ENCODE assay signal across 8 mouse cellular contexts in genomic region chr10:91228924-91229517, GRCm38 (mm10). TPM values are rescaled to one million over a fixed set of nuclear protein-coding genes. Genes with fewer than 3 reads are reported as not detected.
A peak's percentile ranks its signal among the peaks of the same experiment; 100 is the strongest.
DNase-seq lines count a peak whose midpoint lies in the region; ATAC-seq and TF ChIP-seq lines count a peak whose summit lies in the region.

No protein-coding gene starts in this region.

- no peak for TF ChIP-seq CTCF in heart, postnatal 0 days (IDR thresholded peaks at IDR 0.05; ENCODE audit: low read depth)

- peak overlapping the region; percentile 77 for H3K27ac ChIP-seq in heart, postnatal 0 days (ENCODE audit: low read depth)
- H3K27ac ChIP-seq in embryonic facial prominence, embryonic 11.5 days (replicated peaks; ENCODE audit: low read depth, low read length): peak overlapping the region; percentile 77
- peak overlapping the region; percentile 60 for H3K27ac ChIP-seq in hindbrain, embryonic 10.5 days
- H3K27ac ChIP-seq in midbrain, embryonic 13.5 days: peak overlapping the region; percentile 80

- H3K4me2 ChIP-seq in heart, postnatal 0 days (ENCODE audit: low read depth, low read length): no peak overlapping the region
- H3K4me2 ChIP-seq in embryonic facial prominence, embryonic 11.5 days (ENCODE audit: low read depth, low read length): peak overlapping the region; percentile 5; the same call in 1 of the 2 replicates
- peak overlapping the region; percentile 37 for H3K4me2 ChIP-seq in midbrain, embryonic 13.5 days (replicated peaks)

- H3K36me3 ChIP-seq in heart, postnatal 0 days (replicated peaks; ENCODE audit: control insufficient read depth, insufficient read depth, low read length): no peaks in the 10 kb centered on the region
- no peaks in the 10 kb centered on the region for H3K36me3 ChIP-seq in embryonic facial prominence, embryonic 11.5 days (replicated peaks; ENCODE audit: control insufficient read depth, insufficient read depth, low read depth, low read length)
- no peaks in the 10 kb centered on the region for H3K36me3 ChIP-seq in hindbrain, embryonic 10.5 days
- no peaks in the 10 kb centered on the region for H3K36me3 ChIP-seq in midbrain, embryonic 13.5 days

- 0 out of 2 replicates have a peak, but pooled peaks cover 10% of the 10 kb centered on the region for H3K4me1 ChIP-seq in heart, postnatal 0 days (ENCODE audit: control insufficient read depth, insufficient read depth)
- no peaks in the 10 kb centered on the region for H3K4me1 ChIP-seq in embryonic facial prominence, embryonic 11.5 days (ENCODE audit: control insufficient read depth, insufficient read depth, low read length)
- H3K4me1 ChIP-seq in hindbrain, embryonic 10.5 days (replicated peaks): peaks cover 27% of the 10 kb centered on the region
- peaks cover 20% of the 10 kb centered on the region for H3K4me1 ChIP-seq in midbrain, embryonic 13.5 days (replicated peaks)

- H3K27me3 ChIP-seq in heart, postnatal 0 days (ENCODE audit: control insufficient read depth, insufficient read depth, low read length): no peaks in the 10 kb centered on the region
- no peaks in the 10 kb centered on the region for H3K27me3 ChIP-seq in embryonic facial prominence, embryonic 11.5 days (ENCODE audit: control insufficient read depth, insufficient read depth, low read length)
- H3K27me3 ChIP-seq in hindbrain, embryonic 10.5 days (ENCODE audit: insufficient read depth, poor library complexity, severe bottlenecking): no peaks in the 10 kb centered on the region
- H3K27me3 ChIP-seq in midbrain, embryonic 13.5 days: no peaks in the 10 kb centered on the region

- 61% methylated on average over 6 of the region's 6 CpGs for WGBS in heart, postnatal 0 days
- 53% methylated on average over 6 of the region's 6 CpGs for WGBS in embryonic facial prominence, embryonic 11.5 days
- WGBS in hindbrain, embryonic 10.5 days: 74% methylated on average over 6 of the region's 6 CpGs
- 65% methylated on average over 6 of the region's 6 CpGs for WGBS in midbrain, embryonic 13.5 days

- no peak overlapping the region for H3K4me3 ChIP-seq in heart, postnatal 0 days (ENCODE audit: low read depth, low read length)
- no peak overlapping the region for H3K4me3 ChIP-seq in embryonic facial prominence, embryonic 11.5 days (ENCODE audit: low read depth, low read length)
- H3K4me3 ChIP-seq in hindbrain, embryonic 10.5 days: 0 out of 2 replicates have a peak overlapping the region, but pooled peaks have one; percentile 24
- H3K4me3 ChIP-seq in midbrain, embryonic 13.5 days (replicated peaks): peak overlapping the region; percentile 17

- ATAC-seq in heart, postnatal 0 days (ENCODE audit: insufficient read depth, low read depth): peak; percentile 5; the same call in 1 of the 2 replicates
- 0 out of 2 replicates have a peak, but pooled peaks have one; percentile 8 for ATAC-seq in embryonic facial prominence, embryonic 11.5 days (replicated peaks; ENCODE audit: insufficient number of reproducible peaks, low FRiP score, low TSS enrichment, low read depth)
- ATAC-seq in midbrain, embryonic 13.5 days: peak; percentile 52

- TF ChIP-seq EP300 in heart, postnatal 0 days (IDR thresholded peaks at IDR 0.05; ENCODE audit: low read depth): no peak

- DNase-seq in heart, postnatal 0 days (ENCODE audit: low spot score): no peak
- no peak for DNase-seq in heart, adult 9 months (ENCODE audit: low spot score in 2 of 2)
- no peak for DNase-seq in embryonic facial prominence, embryonic 11.5 days (ENCODE audit: low spot score)
- DNase-seq in hindbrain, embryonic 10.5 days (ENCODE audit: low spot score): no peak
- no peak for DNase-seq in adrenal gland, adult 18-20 months (ENCODE audit: low spot score in 2 of 2)
- no peak for DNase-seq in frontal cortex, postnatal 25 days (ENCODE audit: low spot score in 2 of 2)
- DNase-seq in frontal cortex, postnatal 10 days (ENCODE audit: low spot score in 2 of 2): no peak

- H3K9ac ChIP-seq in heart, postnatal 0 days (replicated peaks; ENCODE audit: low read depth, low read length): no peak overlapping the region
- H3K9ac ChIP-seq in embryonic facial prominence, embryonic 11.5 days (replicated peaks; ENCODE audit: low read length): no peak overlapping the region
- peak overlapping the region; percentile 15; the same call in 1 of the 2 replicates for H3K9ac ChIP-seq in midbrain, embryonic 13.5 days (replicated peaks)

- no peaks in the 10 kb centered on the region for H3K9me3 ChIP-seq in heart, postnatal 0 days (replicated peaks; ENCODE audit: control insufficient read depth, low read length)
- H3K9me3 ChIP-seq in embryonic facial prominence, embryonic 11.5 days (replicated peaks; ENCODE audit: control insufficient read depth, low read length): no peaks in the 10 kb centered on the region
- no peaks in the 10 kb centered on the region for H3K9me3 ChIP-seq in hindbrain, embryonic 10.5 days
- H3K9me3 ChIP-seq in midbrain, embryonic 13.5 days: no peaks in the 10 kb centered on the region

RNA-seq across cellular contexts. Expression of gene Tmpo, which starts 47.9 kb away (rescaled TPM):
- 114 and 219 TPM in 2 replicates for total RNA-seq in heart, postnatal 0 days (2014; rRNA removed; ENCODE audit: low replicate concordance)
- polyA plus RNA-seq in heart, postnatal 0 days (2015; fragmentation: Nextera tagmentation; extraction: Ambion mirVana): 61.6 and 62.8 TPM in 2 replicates
- polyA plus RNA-seq in embryonic facial prominence, embryonic 11.5 days (2014; fragmentation: Nextera tagmentation; extraction: Ambion mirVana): 343 and 401 TPM in 2 replicates
- 234 and 258 TPM in 2 replicates for polyA plus RNA-seq in hindbrain, embryonic 10.5 days (2016; fragmentation: Nextera tagmentation; extraction: Ambion mirVana)
- polyA plus RNA-seq in midbrain, embryonic 13.5 days (2015; fragmentation: Nextera tagmentation; extraction: Ambion mirVana): 165 and 175 TPM in 2 replicates
- 10 to 100 TPM; 80.3 to 89.6 TPM for total RNA-seq in adrenal gland, adult 18-20 months (2021)

Comparison
In these comparisons a context has a peak if more than half of its experiments do, and no peak if none do; other contexts are left out.
1. H3K4me3 ChIP-seq: peak in hindbrain, embryonic 10.5 days (single experiment) and midbrain, embryonic 13.5 days (single experiment); none in heart, postnatal 0 days (single experiment) and embryonic facial prominence, embryonic 11.5 days (single experiment).
2. Peak in every context shown above with its lines, with median percentiles within 50 percentile points of each other: ATAC-seq and H3K27ac ChIP-seq.